Mouse (Mus musculus) midbrain, embryonic 14.5 days (tissue): ENCODE measurements around the gene Specc1. TPM values are rescaled to one million over a fixed set of nuclear protein-coding genes. Genes with fewer than 3 reads are reported as not detected.
A peak's percentile ranks its signal among the peaks of the same experiment; 100 is the strongest.

Source experiments
- ATAC-seq: fragments of 200-750 bp; cut with Nextera tagmentation; 2 replicates; pipeline ENCODE4 v1.8.0; 2017; ENCODE audit warnings: moderate number of reproducible peaks, moderate library complexity; ENCODE audit not compliant: low FRiP score, low TSS enrichment
- DNase-seq: peaks from one replicate; pipeline ENCODE4 v3.0.0-alpha.2; 2015
- H3K27ac ChIP-seq: fragments of 300-500 bp; sonication (generic); replicated peaks from 2 replicates; pipeline ENCODE4 v1.5.1; 2014; ENCODE audit warnings: mild to moderate bottlenecking, low read depth, low read length, moderate library complexity
- H3K27me3 ChIP-seq: fragments of 300-500 bp; sonication (generic); 2 replicates; pipeline ENCODE4 v1.6.1; 2014; ENCODE audit warnings: low read length, control low read depth, mixed read lengths; ENCODE audit not compliant: control insufficient read depth, insufficient read depth
- H3K36me3 ChIP-seq: fragments of 300-500 bp; sonication (generic); 2 replicates; pipeline ENCODE4 v1.6.1; 2014; ENCODE audit warnings: low read length, control low read depth; ENCODE audit not compliant: control insufficient read depth, insufficient read depth
- H3K4me1 ChIP-seq: fragments of 300-500 bp; sonication (generic); 2 replicates; pipeline ENCODE4 v1.6.1; 2014; ENCODE audit warnings: mild to moderate bottlenecking, antibody characterized with exemption, low read length, control low read depth; ENCODE audit not compliant: control insufficient read depth, insufficient read depth
- H3K4me2 ChIP-seq: fragments of 300-500 bp; sonication (generic); 2 replicates; pipeline ENCODE4 v1.6.1; 2014; ENCODE audit warnings: mild to moderate bottlenecking, low read length, moderate library complexity
- H3K4me3 ChIP-seq: fragments of 300-500 bp; sonication (generic); replicated peaks from 2 replicates; pipeline ENCODE4 v1.5.1; 2014; ENCODE audit warnings: low read depth, low read length
- H3K9ac ChIP-seq: fragments of 300-500 bp; sonication (generic); replicated peaks from 2 replicates; pipeline ENCODE4 v1.6.1; 2014; ENCODE audit warnings: mild to moderate bottlenecking, low read length, moderate library complexity
- H3K9me3 ChIP-seq: fragments of 300-500 bp; sonication (generic); 2 replicates; pipeline ENCODE4 v1.6.1; 2016; ENCODE audit warnings: low read length, control low read depth, mixed read lengths; ENCODE audit not compliant: control insufficient read depth
- WGBS: fragments of 180-500 bp; shearing (Covaris S2); extraction: QIAGEN DNeasy Blood & Tissue Kit; methylation state at CpG from one replicate; pipeline ENCODE4 v1.1.7; 2014; 5-methylcytosine and 5-hydroxymethylcytosine counted together
- polyA plus RNA-seq: library from polyadenylated mRNA; unstranded; fragments of >200 nt; fragmentation: Nextera tagmentation; extraction: Ambion mirVana; gene quantifications from 2 replicates; pipeline ENCODE4 v1.2.1, GENCODE M21; 2014

Gene Specc1
- polyA plus RNA-seq, 1 experiment from 2014 or later, result 16.6 TPM

DNA sequence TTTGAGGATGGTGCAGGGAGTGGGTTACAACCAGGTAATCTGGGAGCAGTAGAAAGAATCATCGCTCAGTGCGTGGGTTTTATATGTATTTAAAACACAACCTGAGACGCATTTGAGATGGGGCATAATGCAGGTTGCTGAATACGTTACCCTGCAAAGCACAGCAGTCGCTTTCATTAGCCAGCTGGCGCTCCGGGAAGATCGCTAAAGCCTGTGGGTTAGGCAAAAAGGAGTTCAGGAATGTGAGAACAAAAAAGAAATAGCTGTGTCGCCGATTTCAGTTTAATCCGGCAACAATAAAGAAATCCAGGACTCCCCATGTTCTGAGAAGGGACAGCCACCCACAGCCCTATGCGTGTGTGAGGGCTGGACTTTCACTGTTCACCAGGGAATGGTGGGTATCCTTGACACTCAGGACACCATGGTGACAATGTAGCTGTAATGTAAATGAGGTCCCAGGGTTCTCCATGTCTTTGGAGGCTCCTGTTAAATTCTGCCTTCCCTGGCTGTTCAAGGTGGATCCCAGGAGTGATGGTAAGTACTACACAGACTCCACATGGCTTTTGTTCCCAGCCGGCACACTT lies 58.6 kb downstream of the Specc1 start:
- no peak overlapping the region for H3K27ac ChIP-seq
- H3K4me2 ChIP-seq, result peak overlapping the region; percentile 33
- no peak overlapping the region for H3K4me3 ChIP-seq
- peak; percentile 60 for DNase-seq
- peaks cover 10% of the 10 kb centered on the region; the same call in 1 of the 2 replicates for H3K4me1 ChIP-seq
- WGBS, result 10% methylated on average over 13 of the region's 13 CpGs
- H3K9me3 ChIP-seq, result no peaks in the 10 kb centered on the region
- H3K36me3 ChIP-seq, result no peaks in the 10 kb centered on the region
- no peak for ATAC-seq
- no peaks in the 10 kb centered on the region for H3K27me3 ChIP-seq
- H3K9ac ChIP-seq, result no peak overlapping the region

DNA sequence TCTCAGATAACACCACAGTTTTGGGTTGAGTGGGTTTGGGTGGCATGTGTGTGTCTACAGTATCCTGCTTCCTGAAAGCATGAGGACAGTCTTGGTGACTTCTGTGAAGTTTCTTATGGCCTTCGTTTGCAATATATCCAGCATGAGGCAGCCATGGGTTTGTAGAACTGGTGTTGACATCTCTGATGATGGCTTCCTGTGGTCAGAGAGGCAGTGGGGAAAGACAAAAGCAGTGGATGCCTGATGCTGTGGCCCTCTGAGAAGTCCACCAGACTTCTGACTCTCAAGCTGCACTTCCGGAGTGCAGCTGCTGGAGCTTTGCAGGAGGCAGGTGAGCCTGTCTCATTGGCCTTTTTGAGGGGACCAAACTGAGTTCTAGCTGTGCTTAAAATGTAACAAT lies 60.4 kb downstream of the Specc1 start:
- no peak overlapping the region for H3K27ac ChIP-seq
- 89% methylated on average over 2 of the region's 2 CpGs for WGBS
- H3K9me3 ChIP-seq, result no peaks in the 10 kb centered on the region
- no peaks in the 10 kb centered on the region for H3K27me3 ChIP-seq
- no peak overlapping the region for H3K4me3 ChIP-seq
- H3K36me3 ChIP-seq, result no peaks in the 10 kb centered on the region
- peaks cover 10% of the 10 kb centered on the region; the same call in 1 of the 2 replicates for H3K4me1 ChIP-seq
- DNase-seq (no peak), ATAC-seq (no peak)
- H3K9ac ChIP-seq, result no peak overlapping the region
- no peak overlapping the region for H3K4me2 ChIP-seq

DNA sequence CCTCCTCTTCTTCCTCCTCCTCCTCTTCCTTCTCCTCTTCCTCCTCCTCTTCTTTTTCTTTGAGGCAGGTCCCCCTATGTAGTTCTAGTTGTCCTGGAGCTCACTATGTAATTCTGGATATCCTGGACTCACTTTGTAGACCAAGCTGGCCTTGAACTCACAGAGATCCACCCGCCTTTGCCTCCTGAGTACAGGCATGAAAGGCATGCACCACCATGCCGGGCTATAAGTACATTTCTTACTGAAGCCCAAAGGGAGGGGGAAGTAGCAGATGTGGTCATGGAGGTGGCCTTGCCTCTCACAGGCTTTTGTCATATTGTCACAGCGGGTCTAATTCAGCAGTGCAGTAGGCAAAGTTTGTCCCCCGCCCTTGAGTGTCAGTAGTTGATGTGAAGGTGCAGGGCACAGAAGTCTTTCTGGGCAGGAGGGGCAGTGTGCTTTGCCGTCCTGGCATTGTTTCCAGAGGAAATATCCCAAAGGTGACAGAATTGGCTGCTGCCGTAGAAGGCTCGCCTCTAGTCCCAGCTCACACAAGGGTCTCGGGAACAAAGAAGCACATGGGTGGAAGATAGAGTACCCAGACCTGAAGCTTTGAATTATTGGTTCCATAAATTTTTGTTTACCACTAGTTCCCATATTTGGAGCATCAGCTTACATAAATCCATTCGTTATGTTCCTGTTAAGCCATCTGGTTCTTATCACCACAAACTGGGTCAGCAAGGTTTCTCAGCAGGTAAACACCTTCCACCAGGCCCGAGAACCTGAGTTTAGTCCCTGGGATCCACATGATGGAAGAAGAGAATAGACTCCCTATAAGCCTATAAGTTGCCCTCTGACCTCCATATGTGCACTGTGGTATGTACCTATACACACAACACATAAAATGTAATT lies 62.0 kb downstream of the Specc1 start:
- Histone ChIP-seq H3K9me3 (no peaks in the 10 kb centered on the region), H3K4me3 (no peak overlapping the region), H3K36me3 (no peaks in the 10 kb centered on the region), H3K9ac (no peak overlapping the region), H3K4me1 (peaks cover 10% of the 10 kb centered on the region; the same call in 1 of the 2 replicates), H3K27me3 (no peaks in the 10 kb centered on the region), H3K4me2 (no peak overlapping the region), H3K27ac (no peak overlapping the region)
- 84% methylated on average over 10 of the region's 10 CpGs for WGBS
- no peak for DNase-seq
- ATAC-seq, result no peak

DNA sequence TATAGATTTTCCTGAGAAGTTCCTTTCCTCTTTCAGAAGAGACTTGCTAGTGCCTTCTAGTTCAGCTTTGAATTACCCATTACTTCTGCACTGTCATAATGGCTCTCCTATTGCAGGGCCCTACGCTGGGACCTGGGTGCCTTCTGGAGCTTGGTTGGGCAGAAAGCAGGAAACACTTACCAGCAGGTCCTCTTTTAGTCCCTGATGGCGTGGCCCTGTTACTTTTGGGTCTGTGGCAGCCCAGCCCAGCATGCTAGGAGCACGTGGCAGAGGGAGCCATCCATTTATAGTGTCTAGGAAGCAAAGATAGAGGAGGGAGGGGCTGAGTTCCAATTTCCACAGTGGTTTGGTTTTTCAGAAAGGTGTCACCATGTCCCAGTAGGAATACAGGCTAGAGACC lies 63.3 kb downstream of the Specc1 start:
- Histone ChIP-seq H3K27ac (no peak overlapping the region), H3K4me2 (no peak overlapping the region), H3K4me1 (peaks cover 10% of the 10 kb centered on the region; the same call in 1 of the 2 replicates), H3K9me3 (no peaks in the 10 kb centered on the region), H3K27me3 (no peaks in the 10 kb centered on the region), H3K4me3 (no peak overlapping the region), H3K9ac (no peak overlapping the region), H3K36me3 (no peaks in the 10 kb centered on the region)
- DNase-seq (no peak), ATAC-seq (no peak)
- 67% methylated on average over 3 of the region's 3 CpGs for whole genome bisulfite sequencing

DNA sequence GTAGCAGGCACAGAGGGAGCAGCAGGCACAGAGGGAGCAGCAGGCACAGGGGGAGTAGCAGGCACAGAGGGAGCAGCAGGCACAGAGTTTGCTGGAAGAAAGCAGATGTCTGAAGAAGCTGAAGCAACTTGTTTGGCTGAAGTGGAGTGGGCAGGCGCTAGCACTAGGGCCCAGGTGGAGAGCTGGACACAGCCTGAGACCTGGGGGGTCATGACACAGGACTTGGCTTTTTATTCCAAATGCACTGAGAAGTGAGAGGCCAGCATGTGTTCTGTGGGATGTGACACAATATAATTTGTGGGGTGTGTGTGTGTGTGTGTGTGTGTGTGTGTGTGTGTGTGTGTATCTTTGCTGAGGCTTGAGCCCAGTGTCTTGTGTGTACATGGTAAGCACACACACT lies 64.3 kb downstream of the Specc1 start:
- H3K27me3 ChIP-seq, result no peaks in the 10 kb centered on the region
- H3K9me3 ChIP-seq, result no peaks in the 10 kb centered on the region
- ATAC-seq (no peak), DNase-seq (no peak)
- H3K27ac ChIP-seq, result no peak overlapping the region
- no peak overlapping the region for H3K9ac ChIP-seq
- H3K36me3 ChIP-seq, result no peaks in the 10 kb centered on the region
- no peak overlapping the region for H3K4me2 ChIP-seq
- H3K4me3 ChIP-seq, result no peak overlapping the region
- no peaks in the 10 kb centered on the region for H3K4me1 ChIP-seq
- WGBS, result 89% methylated on average over 1 of the region's 1 CpGs

DNA sequence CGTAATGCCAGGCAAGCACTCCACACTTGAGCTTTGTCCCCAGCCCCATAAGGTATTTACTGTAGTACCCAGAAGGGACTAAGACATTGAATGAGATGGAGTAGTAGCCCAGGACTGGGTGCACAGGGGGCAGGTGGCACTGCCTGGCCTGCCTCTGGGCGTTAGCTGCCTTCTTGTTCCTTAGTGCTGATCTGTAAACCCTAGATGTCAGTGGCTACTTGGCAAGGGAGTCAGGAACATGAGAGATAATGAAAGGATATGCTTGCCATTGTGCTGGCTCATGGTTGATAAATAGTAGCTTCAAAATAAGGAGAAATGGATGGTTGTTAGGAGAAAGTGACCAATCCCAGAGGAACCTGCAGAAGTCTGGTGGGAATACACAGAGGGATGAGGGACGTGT lies 65.5 kb downstream of the Specc1 start:
- Histone ChIP-seq H3K27ac (no peak overlapping the region), H3K9ac (no peak overlapping the region), H3K36me3 (no peaks in the 10 kb centered on the region), H3K4me1 (no peaks in the 10 kb centered on the region), H3K4me2 (no peak overlapping the region), H3K9me3 (no peaks in the 10 kb centered on the region), H3K4me3 (no peak overlapping the region), H3K27me3 (no peaks in the 10 kb centered on the region)
- 91% methylated on average over 3 of the region's 3 CpGs for WGBS
- ATAC-seq (no peak), DNase-seq (no peak)

DNA sequence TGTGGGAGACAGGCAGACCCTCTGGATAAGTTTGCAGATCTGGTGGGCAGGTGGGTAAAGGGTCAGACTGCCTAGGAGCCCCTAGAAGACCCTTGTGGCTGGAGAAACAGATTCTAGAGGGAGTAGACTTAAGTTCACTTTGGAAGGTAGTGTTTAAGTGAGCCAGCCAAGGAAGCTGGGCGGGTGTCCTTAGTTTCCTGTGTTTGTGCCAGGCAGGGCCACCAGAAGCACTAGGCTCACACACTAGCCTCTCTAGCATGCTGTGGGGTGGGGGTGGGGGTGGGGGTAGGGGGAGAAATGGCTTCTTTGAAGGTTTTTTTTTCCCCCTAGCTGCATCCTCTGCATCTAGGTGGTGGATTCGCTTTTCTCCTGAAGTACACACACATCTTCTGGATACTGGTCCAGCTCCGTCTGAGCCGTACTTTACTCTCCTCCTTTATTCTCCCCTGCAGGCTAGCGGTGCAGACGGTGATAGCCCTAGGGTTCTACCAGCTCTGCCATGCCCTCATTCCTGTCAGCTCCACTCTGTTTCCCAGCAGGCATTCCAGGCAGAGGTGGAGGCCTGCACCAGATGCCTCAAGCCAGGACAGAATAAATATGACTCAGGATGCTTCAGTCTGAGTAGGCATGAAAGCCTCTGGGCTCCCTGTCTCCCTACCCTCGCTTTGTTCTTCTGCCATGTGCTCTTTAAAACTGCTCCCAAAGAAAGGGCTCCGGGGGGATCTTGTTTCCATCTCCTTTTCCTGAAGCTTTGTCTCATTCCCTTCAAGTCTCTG lies 66.3 kb downstream of the Specc1 start:
- no peaks in the 10 kb centered on the region for H3K36me3 ChIP-seq
- H3K4me2 ChIP-seq, result no peak overlapping the region
- H3K4me3 ChIP-seq, result no peak overlapping the region
- no peak for DNase-seq
- 81% methylated on average over 8 of the region's 8 CpGs for WGBS
- H3K27ac ChIP-seq, result no peak overlapping the region
- ATAC-seq, result no peak
- H3K27me3 ChIP-seq, result no peaks in the 10 kb centered on the region
- no peaks in the 10 kb centered on the region for H3K4me1 ChIP-seq
- no peaks in the 10 kb centered on the region for H3K9me3 ChIP-seq
- no peak overlapping the region for H3K9ac ChIP-seq

DNA sequence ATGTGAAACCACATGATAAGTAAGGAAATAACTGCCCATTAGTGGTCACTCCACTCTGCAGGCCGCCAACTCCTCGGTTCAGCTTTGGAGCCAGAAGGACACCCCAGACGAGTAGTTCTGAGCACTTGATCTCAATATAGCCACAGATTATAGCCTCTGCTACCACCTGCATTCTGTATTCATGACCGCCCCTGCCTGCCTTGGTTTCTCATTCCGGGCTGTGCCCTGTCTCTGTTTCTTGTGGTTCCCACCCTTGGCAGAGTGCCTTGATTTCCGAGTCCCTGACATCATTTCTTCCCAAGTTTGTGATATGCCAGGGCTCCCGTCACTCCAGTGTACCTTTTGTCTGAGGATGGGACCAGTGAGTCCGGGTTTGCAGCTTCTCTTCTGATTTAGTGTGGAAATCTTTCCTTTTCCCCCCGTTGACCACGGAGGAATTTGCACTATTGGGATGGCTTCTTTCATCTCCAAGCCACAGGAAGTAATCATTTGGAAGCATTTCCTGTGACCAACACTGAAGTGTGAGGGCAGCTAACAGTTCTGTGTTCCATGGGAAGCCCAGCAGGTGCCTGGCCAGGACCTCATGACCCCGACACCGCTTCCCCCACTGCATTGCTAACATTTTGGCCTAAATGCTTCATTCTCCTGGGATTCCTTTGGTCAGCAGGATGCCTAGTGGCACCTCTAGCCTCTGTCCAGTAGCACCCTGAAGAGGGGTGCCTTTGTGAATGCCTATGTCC lies 67.1 kb downstream of the Specc1 start:
- no peak overlapping the region for H3K9ac ChIP-seq
- WGBS, result 88% methylated on average over 12 of the region's 12 CpGs
- H3K4me2 ChIP-seq, result no peak overlapping the region
- H3K4me1 ChIP-seq, result no peaks in the 10 kb centered on the region
- H3K36me3 ChIP-seq, result no peaks in the 10 kb centered on the region
- DNase-seq, result no peak
- H3K4me3 ChIP-seq, result no peak overlapping the region
- no peak overlapping the region; the same call in 1 of the 2 replicates for H3K27ac ChIP-seq
- H3K27me3 ChIP-seq, result no peaks in the 10 kb centered on the region
- no peaks in the 10 kb centered on the region for H3K9me3 ChIP-seq
- no peak for ATAC-seq
